Mouse (Mus musculus) midbrain, embryonic 12.5 days (tissue): ENCODE data around the gene Gna13. TPM values are rescaled to one million over a fixed set of nuclear protein-coding genes. Genes with fewer than 3 reads are reported as not detected.
A peak's percentile ranks its signal among the peaks of the same experiment; 100 is the strongest.

Experiments
- ATAC-seq: fragments of 200-750 bp; cut with Nextera tagmentation; 2 replicates; pipeline ENCODE4 v1.8.0; 2017; ENCODE audit warnings: low read depth, moderate TSS enrichment, moderate library complexity; ENCODE audit not compliant: low FRiP score
- H3K27ac ChIP-seq: fragments of 300-500 bp; sonication (generic); replicated peaks from 2 replicates; pipeline ENCODE4 v1.5.1; 2016; ENCODE audit warnings: mild to moderate bottlenecking
- H3K27me3 ChIP-seq: fragments of 300-500 bp; sonication (generic); 2 replicates; pipeline ENCODE4 v1.6.1; 2016; ENCODE audit warnings: mild to moderate bottlenecking
- H3K36me3 ChIP-seq: fragments of 300-500 bp; sonication (generic); 2 replicates; pipeline ENCODE4 v1.6.1; 2016
- H3K4me1 ChIP-seq: fragments of 300-500 bp; sonication (generic); 2 replicates; pipeline ENCODE4 v1.6.1; 2016
- H3K4me2 ChIP-seq: fragments of 300-500 bp; sonication (generic); replicated peaks from 2 replicates; pipeline ENCODE4 v1.6.1; 2016; ENCODE audit warnings: mild to moderate bottlenecking, moderate library complexity
- H3K4me3 ChIP-seq: fragments of 300-500 bp; sonication (generic); 2 replicates; pipeline ENCODE4 v1.5.1; 2016; ENCODE audit warnings: mild to moderate bottlenecking
- H3K9ac ChIP-seq: fragments of 300-500 bp; sonication (generic); replicated peaks from 2 replicates; pipeline ENCODE4 v1.6.1; 2016; ENCODE audit warnings: mild to moderate bottlenecking, moderate library complexity
- H3K9me3 ChIP-seq: fragments of 300-500 bp; sonication (generic); 2 replicates; pipeline ENCODE4 v1.6.1; 2016; ENCODE audit warnings: mild to moderate bottlenecking
- WGBS: fragments of 180-500 bp; shearing (Covaris S2); methylation state at CpG from one replicate; pipeline ENCODE4 v1.1.7; 2016; 5-methylcytosine and 5-hydroxymethylcytosine counted together
- polyA plus RNA-seq: library from polyadenylated mRNA; unstranded; fragments of >200 nt; fragmentation: Nextera tagmentation; extraction: Ambion mirVana; gene quantifications from 2 replicates; pipeline ENCODE4 v1.2.1, GENCODE M21; 2016

Gene Gna13
- polyA plus RNA-seq, 1 experiment from 2014 or later = 18.1 TPM

DNA sequence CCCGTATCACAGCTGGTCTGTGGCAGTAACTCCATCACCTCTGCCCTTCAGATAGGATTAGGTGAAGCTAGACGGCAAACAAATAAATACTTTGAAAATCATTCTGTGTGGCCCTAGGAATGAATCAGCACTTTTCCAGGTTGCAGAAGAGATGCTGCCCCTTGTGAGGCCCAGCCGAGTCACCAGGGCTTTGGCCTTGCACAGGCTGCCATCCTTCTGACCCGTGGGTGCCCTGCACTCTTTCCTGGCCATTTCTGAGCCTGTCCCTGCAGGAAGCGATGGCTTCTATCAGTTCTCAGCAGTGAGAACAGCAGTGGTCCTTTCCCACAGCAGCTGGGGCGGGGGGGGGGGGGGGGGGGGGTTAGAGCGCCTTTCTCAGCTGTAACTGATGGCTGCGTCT lies 74.3 kb downstream of the Gna13 start:
- WGBS = 72% methylated on average over 7 of the region's 8 CpGs
- peaks cover 9% of the 10 kb centered on the region for H3K27me3 ChIP-seq
- H3K4me1 ChIP-seq = peaks cover 12% of the 10 kb centered on the region; the same call in 1 of the 2 replicates
- H3K4me3 ChIP-seq = no peak overlapping the region
- H3K4me2 ChIP-seq = no peak overlapping the region
- H3K9ac ChIP-seq = no peak overlapping the region
- no peak overlapping the region for H3K27ac ChIP-seq
- H3K36me3 ChIP-seq = peaks cover 49% of the 10 kb centered on the region
- no peaks in the 10 kb centered on the region for H3K9me3 ChIP-seq
- ATAC-seq = no peak

DNA sequence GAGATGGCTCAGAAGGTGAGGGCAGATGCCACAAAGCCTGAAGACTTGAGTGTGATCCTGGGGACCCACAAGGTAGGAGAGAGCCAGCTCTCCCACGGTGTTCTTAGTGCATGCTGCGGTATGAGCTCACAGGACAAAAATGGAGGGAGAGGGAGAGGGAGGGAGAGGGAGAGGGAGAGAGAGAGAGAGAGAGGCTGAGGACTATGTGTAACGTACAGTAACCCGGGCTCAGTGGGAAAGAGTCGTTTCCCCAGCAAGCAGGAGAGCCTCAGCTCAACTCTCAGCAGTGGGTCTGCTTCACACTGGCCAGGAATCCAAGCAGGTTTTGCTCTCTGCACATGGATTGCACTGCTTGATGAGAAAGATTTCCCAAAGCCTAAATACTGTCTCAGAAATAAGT lies 76.6 kb downstream of the Gna13 start:
- Histone ChIP-seq H3K36me3 (peaks cover 34% of the 10 kb centered on the region), H3K27ac (no peak overlapping the region), H3K9ac (peak overlapping the region; percentile 52), H3K4me1 (peaks cover 12% of the 10 kb centered on the region; the same call in 1 of the 2 replicates), H3K27me3 (peaks cover 9% of the 10 kb centered on the region), H3K9me3 (no peaks in the 10 kb centered on the region), H3K4me2 (peak overlapping the region; percentile 64), H3K4me3 (no peak overlapping the region)
- ATAC-seq = no peak; the same call in 1 of the 2 replicates
- WGBS = 28% methylated on average over 5 of the region's 5 CpGs

DNA sequence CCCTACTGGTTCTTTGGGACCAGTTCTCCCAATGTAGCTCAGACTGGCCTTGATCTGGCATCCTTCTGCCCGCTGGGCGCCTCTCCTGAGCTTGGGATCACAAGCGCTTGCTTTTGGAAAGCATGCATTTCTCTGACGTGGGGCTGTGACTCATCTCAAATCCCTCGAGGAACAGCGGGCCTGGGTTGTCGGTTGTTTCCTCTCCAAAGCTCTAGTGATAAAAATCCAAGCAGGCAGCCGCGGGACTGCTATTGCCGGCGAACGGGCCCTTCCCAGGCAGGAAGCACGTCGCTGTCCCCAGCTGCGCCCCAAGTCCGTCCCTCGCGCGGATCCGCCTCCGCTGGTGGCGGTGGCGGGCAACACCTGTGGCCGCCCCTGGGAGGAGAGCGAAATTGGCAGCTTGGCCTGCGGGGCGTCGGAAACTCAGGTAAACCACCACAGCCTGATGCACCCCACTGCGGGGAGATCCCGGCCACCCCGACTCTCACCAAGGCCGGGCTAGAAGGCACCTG lies 77.3 kb downstream of the Gna13 start:
- peak overlapping the region; percentile 40 for H3K4me3 ChIP-seq
- H3K27ac ChIP-seq = no peak overlapping the region
- H3K4me1 ChIP-seq = peaks cover 12% of the 10 kb centered on the region; the same call in 1 of the 2 replicates
- H3K9ac ChIP-seq = peak overlapping the region; percentile 52
- peaks cover 28% of the 10 kb centered on the region for H3K36me3 ChIP-seq
- under 1% methylated on average over 32 of the region's 32 CpGs for WGBS
- ATAC-seq = peak; percentile 67
- H3K27me3 ChIP-seq = peaks cover 9% of the 10 kb centered on the region
- peak overlapping the region; percentile 64 for H3K4me2 ChIP-seq
- H3K9me3 ChIP-seq = no peaks in the 10 kb centered on the region

DNA sequence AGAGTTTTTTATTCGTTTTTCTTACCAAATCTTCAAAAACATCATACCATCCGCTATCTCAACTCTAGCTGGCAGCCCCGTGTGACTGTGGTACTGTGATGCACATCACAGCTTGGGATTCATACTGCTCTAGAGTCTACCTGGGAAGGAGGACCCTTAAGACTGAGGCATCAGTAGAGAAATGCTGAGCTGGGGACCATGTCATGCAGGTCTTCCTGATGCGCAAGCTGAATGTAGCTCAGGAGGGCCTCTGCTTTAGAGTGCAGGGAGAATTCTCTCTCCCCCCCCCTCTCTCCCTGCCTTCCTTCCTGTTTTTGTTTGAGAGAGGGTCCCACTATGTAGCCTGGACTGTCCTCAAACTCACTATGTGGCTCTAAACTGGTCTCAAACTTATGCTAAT lies 78.0 kb downstream of the Gna13 start:
- H3K27me3 ChIP-seq = peaks cover 9% of the 10 kb centered on the region
- H3K4me2 ChIP-seq = peak overlapping the region; percentile 64
- peaks cover 21% of the 10 kb centered on the region for H3K36me3 ChIP-seq
- H3K27ac ChIP-seq = no peak overlapping the region
- H3K4me3 ChIP-seq = 0 out of 2 replicates have a peak overlapping the region, but pooled peaks have one; percentile 40
- H3K9me3 ChIP-seq = no peaks in the 10 kb centered on the region
- no peak overlapping the region; the same call in 1 of the 2 replicates for H3K9ac ChIP-seq
- no peak for ATAC-seq
- peaks cover 12% of the 10 kb centered on the region; the same call in 1 of the 2 replicates for H3K4me1 ChIP-seq
- 61% methylated on average over 4 of the region's 4 CpGs for WGBS

DNA sequence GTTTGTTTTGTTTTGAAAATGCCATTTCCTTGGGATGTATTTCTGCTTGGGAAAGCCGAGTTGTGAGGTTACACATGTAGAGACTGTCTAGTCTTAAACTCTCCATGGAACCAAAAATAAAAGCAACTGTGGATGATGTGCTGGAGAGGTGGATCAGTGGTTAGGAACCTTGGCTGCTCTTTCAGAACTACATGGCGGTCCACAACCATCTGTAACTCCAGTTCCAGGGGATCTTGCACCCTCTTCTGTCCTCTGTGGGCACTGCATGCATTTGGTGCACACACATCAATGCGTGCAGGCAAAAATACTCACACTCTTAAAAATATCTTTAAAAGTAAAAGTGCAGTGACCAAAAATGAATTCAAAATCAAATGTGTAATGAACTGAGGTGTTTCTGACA lies 78.5 kb downstream of the Gna13 start:
- Histone ChIP-seq H3K9ac (no peak overlapping the region), H3K4me2 (no peak overlapping the region), H3K36me3 (peaks cover 18% of the 10 kb centered on the region), H3K27me3 (peaks cover 9% of the 10 kb centered on the region), H3K4me1 (peaks cover 12% of the 10 kb centered on the region; the same call in 1 of the 2 replicates), H3K4me3 (no peak overlapping the region), H3K27ac (no peak overlapping the region), H3K9me3 (no peaks in the 10 kb centered on the region)
- no peak for ATAC-seq
- 52% methylated on average over 3 of the region's 3 CpGs for WGBS

DNA sequence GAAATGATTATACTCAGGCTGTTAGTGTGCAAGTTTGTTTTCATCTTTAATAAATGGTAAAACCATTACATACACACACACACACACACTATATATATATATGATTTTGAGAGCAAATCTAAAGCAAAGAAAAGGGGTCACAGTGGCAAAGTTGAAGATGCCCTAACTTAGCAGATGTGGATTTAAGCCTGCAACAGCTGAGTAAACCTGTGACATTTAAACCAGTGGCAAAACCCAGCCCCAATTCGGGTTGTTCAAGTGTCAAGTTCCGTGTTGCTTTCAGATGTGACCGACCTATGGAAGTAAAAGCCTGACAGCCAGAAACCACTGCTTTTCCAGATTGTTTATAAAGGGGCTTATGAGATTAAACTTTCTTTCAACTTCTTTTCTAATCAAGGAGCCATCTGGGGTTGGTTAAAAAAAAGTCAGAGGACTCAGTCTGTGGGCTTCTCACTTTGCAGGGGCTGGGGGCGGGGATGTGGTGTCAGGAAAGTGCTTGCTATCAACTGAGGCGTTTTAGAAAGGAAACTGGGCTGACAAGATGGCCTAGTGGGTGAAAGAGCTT lies 79.6 kb downstream of the Gna13 start:
- H3K4me3 ChIP-seq = no peak overlapping the region
- no peak overlapping the region for H3K9ac ChIP-seq
- peaks cover 12% of the 10 kb centered on the region; the same call in 1 of the 2 replicates for H3K4me1 ChIP-seq
- ATAC-seq = no peak
- peaks cover 7% of the 10 kb centered on the region for H3K36me3 ChIP-seq
- H3K27ac ChIP-seq = no peak overlapping the region
- no peaks in the 10 kb centered on the region for H3K9me3 ChIP-seq
- H3K27me3 ChIP-seq = peaks cover 9% of the 10 kb centered on the region
- H3K4me2 ChIP-seq = no peak overlapping the region
- 49% methylated on average over 5 of the region's 5 CpGs for WGBS

DNA sequence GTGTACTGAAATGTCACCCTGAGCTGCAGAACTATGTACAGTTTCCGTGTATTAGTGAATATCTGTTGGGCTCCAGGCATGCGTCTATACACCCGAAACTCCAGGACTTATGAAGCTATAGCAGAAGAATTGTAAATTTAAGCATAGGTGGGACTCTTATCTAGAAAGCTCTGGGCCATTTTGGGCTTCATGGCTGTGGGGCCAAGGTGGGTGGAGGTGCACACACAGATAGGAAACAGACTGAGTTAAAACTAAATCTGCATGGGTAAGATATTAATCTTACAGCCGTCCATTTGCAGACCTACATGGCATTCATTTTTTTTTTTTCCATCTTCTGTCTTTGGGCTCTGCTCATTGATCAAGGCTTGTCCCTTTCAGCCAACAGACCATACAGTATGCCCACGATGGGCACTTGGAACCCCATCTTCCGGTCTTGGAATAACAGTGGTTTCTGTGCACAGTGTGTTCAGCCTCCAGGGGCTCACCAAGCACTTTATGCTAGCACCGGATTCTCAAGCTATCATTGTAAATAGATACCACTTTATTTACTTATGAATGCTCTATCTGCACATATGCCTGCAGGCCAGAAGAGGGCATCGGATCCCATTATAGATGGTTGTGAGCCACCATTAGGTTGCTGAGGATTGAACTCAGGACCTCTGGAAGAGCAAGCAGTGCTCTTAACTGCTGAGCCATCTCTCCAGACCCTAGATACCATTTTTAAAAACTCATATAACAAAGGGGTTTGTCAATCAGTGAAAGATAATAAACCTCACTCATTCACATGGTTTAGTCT lies 81.0 kb downstream of the Gna13 start:
- Histone ChIP-seq H3K36me3 (no peaks in the 10 kb centered on the region), H3K27me3 (peaks cover 9% of the 10 kb centered on the region), H3K4me2 (no peak overlapping the region), H3K4me3 (no peak overlapping the region), H3K27ac (no peak overlapping the region), H3K9me3 (no peaks in the 10 kb centered on the region), H3K4me1 (peaks cover 12% of the 10 kb centered on the region; the same call in 1 of the 2 replicates), H3K9ac (no peak overlapping the region)
- 92% methylated on average over 8 of the region's 8 CpGs for WGBS
- no peak for ATAC-seq

DNA sequence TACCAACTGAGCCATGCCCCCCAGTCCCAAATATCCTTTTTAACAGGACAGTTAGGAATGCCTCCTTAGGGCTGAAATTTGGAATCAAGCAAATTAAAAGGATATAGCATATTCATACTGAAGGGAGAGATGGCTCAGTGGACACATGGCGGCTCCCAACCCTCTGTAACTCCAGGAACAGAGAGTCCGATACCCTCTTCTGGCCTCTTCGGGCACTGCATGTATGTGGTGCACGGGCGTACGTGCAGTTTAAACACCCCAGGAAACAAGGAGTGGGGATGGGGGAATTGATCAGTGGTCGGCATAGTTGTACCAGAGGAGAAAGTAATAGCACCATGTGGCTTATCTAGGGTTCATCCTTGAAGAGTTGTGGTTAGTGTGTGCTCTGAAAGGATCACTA lies 82.0 kb downstream of the Gna13 start:
- WGBS = 49% methylated on average over 7 of the region's 7 CpGs

DNA sequence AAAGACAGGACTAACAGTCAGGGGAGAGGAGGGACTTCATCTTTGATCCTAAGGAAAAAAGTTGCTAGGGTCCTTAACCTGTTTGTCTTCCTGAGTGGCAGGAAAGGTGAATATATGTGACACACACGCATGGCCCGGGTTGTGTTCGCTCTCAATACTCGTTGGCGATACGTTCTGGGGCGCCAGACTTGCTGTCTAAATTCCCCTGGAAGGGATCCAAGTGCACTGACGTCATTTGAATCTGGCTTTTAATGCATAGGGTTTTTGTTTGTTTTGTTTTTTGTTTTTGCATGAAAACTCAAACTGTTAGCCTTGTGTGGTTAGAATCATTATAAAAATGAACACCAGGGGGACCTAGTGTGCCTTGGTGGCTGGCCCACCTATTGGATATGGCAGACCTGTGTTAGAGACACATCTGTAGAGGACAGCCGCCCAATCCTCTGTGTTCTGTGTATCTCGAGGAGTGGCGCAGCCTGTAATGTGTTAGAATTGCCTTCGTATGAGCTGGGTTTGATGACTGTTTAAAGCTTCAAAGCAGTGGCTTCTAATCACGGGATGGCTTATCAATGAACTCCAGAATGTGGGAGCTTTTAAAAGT lies 82.9 kb downstream of the Gna13 start:
- H3K9me3 ChIP-seq = no peaks in the 10 kb centered on the region
- H3K27ac ChIP-seq = no peak overlapping the region
- no peaks in the 10 kb centered on the region for H3K4me1 ChIP-seq
- peak; percentile 70; the same call in 1 of the 2 replicates for ATAC-seq
- WGBS = 62% methylated on average over 13 of the region's 13 CpGs
- no peak overlapping the region for H3K4me3 ChIP-seq
- no peak overlapping the region for H3K4me2 ChIP-seq
- H3K36me3 ChIP-seq = no peaks in the 10 kb centered on the region
- H3K9ac ChIP-seq = no peak overlapping the region
- peaks cover 4% of the 10 kb centered on the region for H3K27me3 ChIP-seq

More for the DNA sequence above, 82.0 kb downstream of the Gna13 start:
- no peak for ATAC-seq
- no peaks in the 10 kb centered on the region for H3K9me3 ChIP-seq
- H3K4me1 ChIP-seq = peaks cover 6% of the 10 kb centered on the region; the same call in 1 of the 2 replicates
- no peaks in the 10 kb centered on the region for H3K36me3 ChIP-seq
- no peak overlapping the region for H3K4me2 ChIP-seq
- H3K27ac ChIP-seq = no peak overlapping the region
- no peak overlapping the region for H3K4me3 ChIP-seq
- no peak overlapping the region for H3K9ac ChIP-seq
- H3K27me3 ChIP-seq = peaks cover 9% of the 10 kb centered on the region

Other genes with a start within 250 kb of the Gna13 start
- not detected in 2 replicates for gene E030025P04Rik, start 218.5 kb upstream of the Gna13 start, polyA plus RNA-seq
- 3.8 and 4.3 TPM in 2 replicates for gene Rgs9, start 64.7 kb upstream of the Gna13 start, polyA plus RNA-seq
- gene 9930022D16Rik, start 51.1 kb downstream of the Gna13 start, polyA plus RNA-seq = not detected in 2 replicates
- gene Amz2, start 63.1 kb downstream of the Gna13 start, polyA plus RNA-seq = 47.0 and 47.1 TPM in 2 replicates
- 2.4 and 3.2 TPM in 2 replicates for gene Arsg, start 110.5 kb downstream of the Gna13 start, polyA plus RNA-seq
- 3.3 and 3.5 TPM in 2 replicates for gene Slc16a6, start 110.8 kb downstream of the Gna13 start, polyA plus RNA-seq
- 17.8 and 20.1 TPM in 2 replicates for gene Wipi1, start 249.1 kb downstream of the Gna13 start, polyA plus RNA-seq